Mouse (Mus musculus): ENCODE measurements around the gene Anks6. TPM values are rescaled to one million over a fixed set of nuclear protein-coding genes. Genes with fewer than 3 reads are reported as not detected.
A peak's percentile ranks its signal among the peaks of the same experiment; 100 is the strongest.

The Anks6 gene
- total and polyA plus RNA-seq, 3 experiments = not detected

DNA sequence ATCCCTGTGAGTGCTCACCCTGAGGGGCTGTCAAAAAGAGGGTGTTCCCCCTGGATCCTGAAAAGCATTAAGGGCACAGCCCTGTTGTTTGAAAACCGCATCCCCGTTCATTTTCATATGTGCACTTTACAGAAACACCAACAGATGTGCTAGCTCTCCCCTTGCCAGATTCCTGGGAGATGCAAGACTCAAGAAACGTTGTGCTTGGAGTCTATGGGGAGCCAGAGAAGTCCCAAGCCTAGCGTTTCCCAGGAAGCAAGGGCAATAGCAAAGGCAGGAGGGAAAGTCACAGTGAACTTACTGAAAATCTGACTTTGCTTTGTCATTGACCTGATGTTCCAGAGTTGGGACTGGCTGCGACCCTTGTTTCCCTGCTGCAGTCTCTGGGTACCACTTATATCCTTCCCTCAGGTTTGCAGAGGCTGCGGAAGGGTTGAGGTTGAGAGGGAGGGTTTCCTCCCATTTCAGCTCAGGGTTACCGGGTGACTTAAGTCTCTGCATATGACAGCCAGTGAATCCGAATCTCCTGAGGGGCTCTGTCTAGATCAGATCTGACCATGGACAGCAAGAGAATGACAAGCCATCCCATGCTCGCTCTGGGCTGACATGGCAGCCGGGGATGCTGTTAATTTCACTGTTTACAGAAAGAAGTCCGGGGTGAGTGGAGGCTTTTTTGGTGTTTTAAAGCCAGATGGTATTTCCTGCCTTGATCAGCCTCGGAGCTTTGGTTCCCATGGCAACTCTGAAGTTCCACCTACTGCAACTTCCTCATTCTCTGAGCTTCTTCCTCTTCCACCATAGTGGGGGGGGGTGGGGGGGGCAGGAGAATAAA is 46.6 kb downstream of the Anks6 start:
- no peaks in the 10 kb centered on the region for H3K9me3 ChIP-seq (replicated peaks; ENCODE audit: insufficient read depth, low read length)
- H3K9ac ChIP-seq (ENCODE audit: control insufficient read depth, low read depth, low read length, poor library complexity, severe bottlenecking) = no peak overlapping the region
- H3K36me3 ChIP-seq (ENCODE audit: control insufficient read depth in 1 of 2, insufficient read depth in 2 of 2, low read length in 2 of 2) = peaks cover 0 to 4% of the 10 kb centered on the region in 2 experiments; a peak in 1 of 4 replicates
- DNase-seq (ENCODE audit: low read depth, low spot score) = peak; percentile 81
- H3K4me1 ChIP-seq (ENCODE audit: control insufficient read depth in 1 of 2, insufficient read depth in 2 of 2, low read length in 2 of 2) = peaks cover 0 to 8% of the 10 kb centered on the region in 2 experiments; a peak in 2 of 4 replicates
- H3K27ac ChIP-seq (ENCODE audit: control insufficient read depth, low read depth, low read length) = no peak overlapping the region
- H3K79me2 ChIP-seq (ENCODE audit: control insufficient read depth, insufficient read depth, low read length, poor library complexity) = no peaks in the 10 kb centered on the region
- peaks cover 0 to 1% of the 10 kb centered on the region in 2 experiments; a peak in 1 of 4 replicates for H3K27me3 ChIP-seq (ENCODE audit: control insufficient read depth in 1 of 2, insufficient read depth in 2 of 2, low read length in 2 of 2)
- TF ChIP-seq ELF1 (IDR thresholded peaks at IDR 0.05; ENCODE audit: low read depth, low read length) (peak; percentile 48; the same call in 1 of the 2 replicates), USF1 (IDR thresholded peaks at IDR 0.05; ENCODE audit: low read depth, low read length) (no peak)
- H3K4me3 ChIP-seq (ENCODE audit: control insufficient read depth in 1 of 2, insufficient read depth in 1 of 2, low read depth in 2 of 2, low read length in 2 of 2) = no peak overlapping the region; a peak in 1 of 4 replicates

DNA sequence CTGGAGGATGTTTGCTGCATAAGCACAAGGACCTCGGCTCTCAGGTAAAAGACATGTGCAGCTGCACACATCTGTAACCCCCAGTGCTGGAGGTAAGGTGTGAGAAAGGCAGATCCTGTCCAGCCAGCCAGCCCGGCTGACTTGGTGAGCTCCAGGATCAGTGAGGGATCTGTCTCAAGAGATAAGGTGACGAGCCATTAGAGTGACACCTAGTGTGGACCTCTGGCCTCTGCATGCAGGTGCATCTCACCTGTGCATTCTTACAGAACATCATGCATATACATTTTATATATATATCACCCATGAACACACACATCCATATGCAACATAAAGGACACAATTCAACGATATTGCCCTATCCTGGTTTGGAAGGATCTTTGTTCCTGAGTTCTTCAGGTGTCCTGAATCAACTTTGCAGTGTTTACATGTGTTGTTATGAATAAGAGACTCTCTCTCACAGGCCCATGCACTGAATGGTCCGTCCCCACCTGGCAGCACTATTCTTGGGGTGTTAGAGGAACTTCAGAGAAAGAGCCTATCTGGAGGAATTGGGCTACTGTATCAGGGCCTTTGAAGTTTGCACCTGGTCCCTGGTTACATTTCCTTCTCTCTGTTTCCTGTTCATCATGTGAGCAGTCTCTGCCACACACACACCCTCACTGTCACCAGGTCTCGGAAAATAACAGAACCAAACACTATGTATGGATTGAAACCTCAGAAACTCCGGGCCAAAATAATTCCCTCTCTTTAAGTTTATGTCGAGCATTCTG is 56.4 kb downstream of the Anks6 start:
- no peak for TF ChIP-seq NELFE (IDR thresholded peaks at IDR 0.05; ENCODE audit: low read depth, low read length)
- no peak for TF ChIP-seq POLR2AphosphoS5 (IDR thresholded peaks at IDR 0.05; ENCODE audit: borderline replicate concordance, low read depth, low read length)
- TF ChIP-seq ZKSCAN1 (IDR thresholded peaks at IDR 0.05; ENCODE audit: low read depth, low read length) = no peak
- TF ChIP-seq SMC3 (IDR thresholded peaks at IDR 0.05; ENCODE audit: low read depth, low read length) = no peak
- no peak for TF ChIP-seq UBTF (IDR thresholded peaks at IDR 0.05; ENCODE audit: borderline replicate concordance, insufficient read depth, low read depth, low read length)
- TF ChIP-seq NRF1 (IDR thresholded peaks at IDR 0.05; ENCODE audit: insufficient read depth, low read depth, low read length, poor library complexity, severe bottlenecking) = no peak
- no peak for TF ChIP-seq SIN3A (IDR thresholded peaks at IDR 0.05; ENCODE audit: low read length)
- TF ChIP-seq MYC (IDR thresholded peaks at IDR 0.05; ENCODE audit: low read depth, low read length) = no peak
- no peak for TF ChIP-seq TBP (IDR thresholded peaks at IDR 0.05; ENCODE audit: low read depth, low read length)
- no peak for TF ChIP-seq ZMIZ1 (IDR thresholded peaks at IDR 0.05; ENCODE audit: low read depth, low read length)
- no peak for TF ChIP-seq ETS1 (IDR thresholded peaks at IDR 0.05; ENCODE audit: low read depth, low read length)
- no peak for TF ChIP-seq MAFK (IDR thresholded peaks at IDR 0.05; ENCODE audit: borderline replicate concordance, low read depth, low read length)
- TF ChIP-seq ELF1 (IDR thresholded peaks at IDR 0.05; ENCODE audit: low read depth, low read length) = no peak
- no peak for TF ChIP-seq MYB (IDR thresholded peaks at IDR 0.05; ENCODE audit: low read depth, low read length)
- TF ChIP-seq POLR2A (IDR thresholded peaks at IDR 0.05; ENCODE audit: control insufficient read depth in 1 of 2, insufficient read depth in 1 of 2, low read depth in 1 of 2, low read length in 2 of 2, poor library complexity in 1 of 2) = no peak
- TF ChIP-seq EP300 (IDR thresholded peaks at IDR 0.05; ENCODE audit: low read depth in 1 of 2, low read length in 2 of 2) = no peak
- no peak for TF ChIP-seq MXI1 (IDR thresholded peaks at IDR 0.05; ENCODE audit: low read depth, low read length)
- TF ChIP-seq E2F4 (IDR thresholded peaks at IDR 0.05; ENCODE audit: borderline replicate concordance, low read depth, low read length) = no peak
- TF ChIP-seq CHD2 (IDR thresholded peaks at IDR 0.05; ENCODE audit: low read length) = no peak
- no peak for TF ChIP-seq GATA1 (IDR thresholded peaks at IDR 0.05; ENCODE audit: low read depth, low read length)
- Histone ChIP-seq H3K4me3 (ENCODE audit: control insufficient read depth in 1 of 2, insufficient read depth in 1 of 2, low read depth in 2 of 2, low read length in 2 of 2) (no peak overlapping the region), H3K27me3 (ENCODE audit: control insufficient read depth in 1 of 2, insufficient read depth in 2 of 2, low read length in 2 of 2) (peaks cover 0 to 3% of the 10 kb centered on the region in 2 experiments; a peak in 1 of 4 replicates), H3K27ac (ENCODE audit: control insufficient read depth, low read depth, low read length) (no peak overlapping the region), H3K79me2 (ENCODE audit: control insufficient read depth, insufficient read depth, low read length, poor library complexity) (no peaks in the 10 kb centered on the region), H3K36me3 (ENCODE audit: control insufficient read depth in 1 of 2, insufficient read depth in 2 of 2, low read length in 2 of 2) (no peaks in the 10 kb centered on the region), H3K9me3 (replicated peaks; ENCODE audit: insufficient read depth, low read length) (no peaks in the 10 kb centered on the region), H3K9ac (ENCODE audit: control insufficient read depth, low read depth, low read length, poor library complexity, severe bottlenecking) (no peak overlapping the region), H3K4me1 (ENCODE audit: control insufficient read depth in 1 of 2, insufficient read depth in 2 of 2, low read length in 2 of 2) (no peaks in the 10 kb centered on the region)
- no peak for DNase-seq (ENCODE audit: low read depth, low spot score)

Measured in MEL (cell line).